Mouse (Mus musculus) 3134 (cell line): Measurements from ENCODE around the gene Lrrc8d.

ENCODE experiments used
- DNase-seq: peaks from one replicate; pipeline ENCODE4 v3.0.0-alpha.2; 2011; ENCODE audit warnings: low spot score; ENCODE audit not compliant: insufficient read length; ENCODE audit errors: extremely low read depth

Lrrc8d gene

GRCm38 (mm10) chr5:105876925-105877774, 177.4 kb downstream of the Lrrc8d start:
- DNase-seq, result peak; percentile 61
